In genomic region chr16:4489114-4489624, GRCm38 (mm10) we compare ENCODE assay signal across 8 mouse cellular contexts. TPM values are rescaled to one million over a fixed set of nuclear protein-coding genes. Genes with fewer than 3 reads are reported as not detected.
A peak's percentile ranks its signal among the peaks of the same experiment; 100 is the strongest.
DNase-seq lines count a peak whose midpoint lies in the region; ATAC-seq and TF ChIP-seq lines count a peak whose summit lies in the region.

No protein-coding gene starts in this region.

- H3K27me3 ChIP-seq in Patski = no peaks in the 10 kb centered on the region
- no peaks in the 10 kb centered on the region for H3K27me3 ChIP-seq in hindbrain, embryonic 13.5 days

- WGBS in hindbrain, embryonic 13.5 days = 68% methylated on average over 11 of the region's 11 CpGs

- POLR2A ChIA-PET in Patski (lab: Charles Lee) = interaction anchor here (0.7 kb wide), 1 partner anchor 56 kb away, joined by 3 read pairs; no protein-coding TSS in a partner anchor

- no peaks in the 10 kb centered on the region for H3K9me3 ChIP-seq in hindbrain, embryonic 13.5 days

- DNase-seq in Patski (ENCODE audit: low read depth, low spot score) = peak; percentile 47
- DNase-seq in cerebellum, postnatal 10 days = peak; percentile 98 to 99
- peak; percentile 81 to 90 for DNase-seq in frontal cortex, postnatal 14 days (ENCODE audit: low spot score in 2 of 2)
- DNase-seq in layer of hippocampus, postnatal 14 days (ENCODE audit: low spot score in 2 of 2) = peak; percentile 93 to 95
- DNase-seq in lung, postnatal 10 days = peak; percentile 96
- DNase-seq in retina, adult 2 months (ENCODE audit: low read depth, low spot score) = peak; percentile 67
- DNase-seq in thymus, postnatal 25 days = peak; percentile 85

- H3K4me1 ChIP-seq in hindbrain, embryonic 13.5 days (replicated peaks) = no peaks in the 10 kb centered on the region; the same call in none of the 2 replicates

- in situ Hi-C loops in Patski (cut with MboI; ENCODE audit: low pct_unique_long_range_greater_than_20kb) = no loop called here

- TF ChIP-seq CTCF in Patski (IDR thresholded peaks at IDR 0.05) = peak; percentile 89

- H3K36me3 ChIP-seq in hindbrain, embryonic 13.5 days = peaks cover 23% of the 10 kb centered on the region

- 0 out of 2 replicates have a peak overlapping the region, but pooled peaks have one; percentile 30 for H3K27ac ChIP-seq in hindbrain, embryonic 13.5 days

- CTCF ChIA-PET in Patski (lab: Charles Lee) = interaction anchor here (0.6 to 3.9 kb wide), 21 partner anchors 14 to 251 kb away, joined by 3 to 28 read pairs (median 4); partner anchors contain the start of gene Srl

- ATAC-seq in Patski = peak; percentile 74
- ATAC-seq in hindbrain, embryonic 13.5 days (ENCODE audit: low FRiP score) = peak; percentile 84

- H3K9ac ChIP-seq in hindbrain, embryonic 13.5 days = no peak overlapping the region

- H3K4me2 ChIP-seq in hindbrain, embryonic 13.5 days = no peak overlapping the region

- H3K4me3 ChIP-seq in hindbrain, embryonic 13.5 days = no peak overlapping the region

RNA-seq across cellular contexts. Expression of gene Srl, which starts 52.4 kb away (rescaled TPM):
- polyA plus RNA-seq in Patski (2021) = 2.0 TPM
- 24.6 and 27.0 TPM in 2 replicates for polyA plus RNA-seq in hindbrain, embryonic 13.5 days (2015; fragmentation: Nextera tagmentation; extraction: Ambion mirVana)
- total RNA-seq in layer of hippocampus, postnatal 14 days (2021) = 10 to 100 TPM; 24.0 to 24.2 TPM

Comparison
In these comparisons a context has a peak if more than half of its experiments do, and no peak if none do; other contexts are left out.
1. DNase-seq: peak in every context shown above with its lines; median percentile 98 in cerebellum, postnatal 10 days; 96 in lung, postnatal 10 days; 94 in layer of hippocampus, postnatal 14 days; 86 in frontal cortex, postnatal 14 days; 85 in thymus, postnatal 25 days; 67 in retina, adult 2 months; 47 in Patski.